Mouse (Mus musculus) spleen, adult 2 months (tissue): ENCODE measurements around the gene Slc10a7.

Experiments
- CTCF ChIP-seq: fragments of 200-500 bp; IDR thresholded peaks from 2 replicates; pipeline ENCODE4 v1.5.1; 2011; ENCODE audit warnings: mild to moderate bottlenecking, inconsistent platforms; ENCODE audit not compliant: insufficient read depth, insufficient read length, insufficient replicate concordance; ENCODE audit errors: extremely low read depth
- POLR2A ChIP-seq: fragments of 200-500 bp; IDR thresholded peaks from 2 replicates; pipeline ENCODE4 v1.6.1; 2011; ENCODE audit warnings: low read depth, low read length, inconsistent platforms

- TF ChIP-seq CTCF (no peak), POLR2A (no peak)
These were observed 242.0 kb downstream of the Slc10a7 start for GRCm38 (mm10) chr8:78751151-78751550.
